Mouse (Mus musculus) cerebellum, postnatal 36 days (tissue): Measurements from ENCODE around the gene Blcap.

ENCODE experiments used
- DNase-seq, 2 experiments: peaks; one replicate each; pipeline ENCODE4 v3.0.0; 2021 to 2022; ENCODE audit warnings: mixed read lengths in 2 of 2

Blcap gene

GRCm38 (mm10) chr2:157559440-157559839, 11.6 kb downstream of the Blcap start:
- no peak for DNase-seq

GRCm38 (mm10) chr2:157558520-157558919, 12.6 kb downstream of the Blcap start:
- no peak for DNase-seq

- DNase-seq: peak; percentile 48 to 56
Observed at GRCm38 (mm10) chr2:157558051-157558450, 13.0 kb downstream of the Blcap start.

DNA sequence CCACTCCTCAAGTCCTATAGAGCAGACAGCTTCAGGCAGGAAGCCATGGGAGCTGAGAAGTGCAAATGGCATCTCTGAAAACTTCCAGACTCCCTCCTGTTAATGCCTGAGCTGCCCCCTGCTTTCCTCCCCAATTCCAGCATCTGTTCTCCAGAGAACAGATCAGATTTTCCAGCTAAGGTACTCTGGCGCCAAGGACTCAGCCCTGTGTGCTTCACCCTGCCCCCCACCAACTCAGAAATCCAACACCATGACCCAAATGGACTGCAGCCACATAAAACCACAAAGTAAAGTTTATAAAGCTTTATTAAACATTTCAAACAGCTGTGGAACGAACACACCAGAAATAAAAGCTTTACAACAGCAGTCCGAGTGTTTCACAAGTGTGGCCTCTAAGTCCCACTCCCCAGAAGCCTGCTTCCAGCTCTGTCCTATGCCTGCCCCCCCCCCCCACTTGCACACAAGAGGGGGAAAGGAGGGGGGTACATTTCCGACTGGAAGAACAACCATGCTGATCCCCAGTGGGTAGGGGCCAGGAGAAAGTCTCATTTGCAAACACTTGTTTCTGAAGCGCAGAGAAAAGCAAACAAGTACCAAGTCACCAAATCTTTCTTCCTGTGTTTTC, 14.9 kb downstream of the Blcap start:
- no peak for DNase-seq

DNA sequence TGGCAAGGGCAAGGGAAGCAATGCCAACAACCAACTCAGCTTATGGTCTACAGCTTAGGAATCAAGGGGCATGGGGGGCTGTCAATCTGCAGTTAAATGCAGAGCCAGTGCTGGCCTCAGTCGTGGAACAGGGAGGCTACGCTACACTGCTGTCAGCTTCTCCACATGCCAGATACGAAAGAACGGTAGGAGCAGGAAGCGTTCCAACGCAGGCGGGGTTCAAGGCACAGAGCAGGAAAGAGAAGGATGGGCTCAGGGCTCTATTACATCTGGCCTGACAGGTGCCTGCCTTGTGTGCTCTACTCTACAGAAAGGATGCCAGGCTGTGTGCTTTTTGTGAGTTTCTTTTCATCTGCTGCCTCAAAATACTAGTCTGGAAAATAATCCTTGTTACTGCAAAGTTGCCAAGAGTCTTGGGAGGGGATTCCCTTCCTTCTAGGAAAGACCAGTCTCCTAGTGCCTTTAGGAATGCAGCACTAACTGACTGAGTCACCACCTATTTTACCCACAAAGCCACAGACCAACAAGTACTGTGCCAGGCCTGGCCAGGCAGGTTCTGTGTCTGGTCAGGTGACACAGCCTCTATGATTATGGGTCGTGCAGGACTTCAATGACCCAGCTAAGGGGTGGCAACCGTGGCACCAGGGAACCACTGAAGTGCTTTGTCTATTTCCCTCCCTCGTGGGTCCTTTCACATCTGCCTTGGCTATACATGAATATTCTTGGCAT, 18.8 kb downstream of the Blcap start:
- no peak for DNase-seq

DNA sequence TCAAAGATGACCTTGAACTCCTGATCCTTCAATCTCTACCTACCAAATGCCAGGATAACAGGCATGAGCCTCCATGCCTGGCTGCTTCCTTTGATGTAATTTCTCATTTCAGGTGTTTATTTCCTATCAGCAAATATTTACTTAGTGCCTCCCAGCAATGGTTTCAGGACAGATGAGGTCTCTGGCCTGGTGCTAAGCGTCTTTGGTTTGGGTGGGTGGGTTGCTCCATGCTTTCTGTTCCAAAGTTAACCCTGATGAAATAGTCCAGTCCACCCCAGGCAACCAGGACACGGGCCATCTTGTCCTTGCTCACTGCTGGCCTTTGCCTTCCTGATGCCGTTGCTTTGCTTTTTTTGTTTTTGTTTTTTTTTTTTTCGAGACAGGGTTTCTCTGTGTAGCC, 20.8 kb downstream of the Blcap start:
- no peak for DNase-seq

- no peak for DNase-seq
Observed at GRCm38 (mm10) chr2:157546686-157547085, 24.4 kb downstream of the Blcap start.

DNA sequence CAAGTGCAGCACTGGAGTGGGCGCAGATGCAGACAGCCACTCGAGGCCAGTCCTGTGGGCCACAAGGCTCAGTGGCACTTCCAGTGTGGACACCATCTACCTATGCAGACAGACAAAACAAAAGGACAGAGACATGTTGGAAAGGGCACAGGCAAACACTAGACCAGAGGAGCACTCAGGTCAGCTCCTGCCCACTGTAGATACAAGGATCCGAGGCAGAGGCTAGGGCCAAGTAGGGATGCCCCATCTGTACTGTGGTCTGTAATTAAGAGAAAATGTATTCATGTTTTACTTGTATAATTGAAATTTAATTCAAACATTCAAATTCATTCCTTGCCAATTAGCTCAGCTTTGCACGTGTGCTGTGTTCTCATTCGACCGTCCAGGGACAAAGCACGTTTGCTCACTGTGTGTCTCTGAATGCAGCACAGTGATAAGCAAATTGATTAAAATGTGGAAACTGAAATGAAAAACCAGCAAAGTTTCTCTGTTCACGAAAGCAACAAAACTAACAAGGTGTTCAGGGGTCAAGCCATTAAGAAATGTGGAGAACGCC, 26.7 kb downstream of the Blcap start:
- no peak for DNase-seq

- no peak for DNase-seq
Observed at GRCm38 (mm10) chr2:157542415-157542814, 28.7 kb downstream of the Blcap start.

- no peak for DNase-seq
Observed at GRCm38 (mm10) chr2:157541631-157542030, 29.4 kb downstream of the Blcap start.

GRCm38 (mm10) chr2:157540953-157541569, 30.0 kb downstream of the Blcap start:
- no peak for DNase-seq

DNA sequence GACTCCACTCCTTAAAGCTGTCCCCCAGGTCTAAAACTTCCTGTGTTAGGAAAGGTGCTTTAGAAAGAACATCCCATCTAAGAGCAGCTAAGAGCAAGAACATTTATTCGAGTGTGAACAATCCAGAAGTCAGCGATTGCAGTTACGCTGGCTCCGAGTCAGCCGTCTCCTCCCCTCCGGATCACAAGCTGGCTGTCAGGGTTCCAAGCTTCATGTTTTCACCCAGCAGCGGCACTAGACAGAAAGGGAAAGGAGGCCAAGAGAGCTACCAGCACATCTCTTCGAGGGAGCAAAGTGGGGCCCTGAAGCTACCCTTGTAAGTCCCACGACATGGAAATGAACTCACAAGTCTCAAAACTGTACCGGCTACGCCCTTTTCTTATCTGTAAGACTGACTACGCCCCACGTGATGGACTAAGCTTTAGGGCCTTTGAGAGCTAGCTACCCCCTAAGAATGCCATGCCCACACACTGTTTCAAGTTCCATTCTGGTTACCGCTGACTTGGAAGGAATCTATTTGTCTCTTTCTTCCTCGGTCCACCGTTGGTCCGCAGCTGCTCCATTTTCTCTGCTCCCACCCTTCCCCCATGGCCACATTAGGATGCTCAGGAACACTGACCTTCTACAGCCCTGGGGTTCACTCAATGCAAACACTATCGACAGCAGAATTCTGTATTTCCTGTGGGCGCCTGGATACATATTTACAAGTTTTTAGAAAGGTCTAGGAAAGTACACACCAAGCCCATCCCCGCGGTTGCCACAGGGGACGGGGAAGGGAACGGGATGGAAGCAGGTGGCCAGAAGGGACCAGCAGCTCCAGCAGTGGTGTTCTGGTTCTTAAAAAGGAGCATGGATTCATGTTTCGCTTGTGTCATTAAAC, 30.8 kb downstream of the Blcap start:
- no peak for DNase-seq

GRCm38 (mm10) chr2:157537118-157537517, 34.0 kb downstream of the Blcap start:
- no peak for DNase-seq

GRCm38 (mm10) chr2:157536476-157537081, 34.5 kb downstream of the Blcap start:
- DNase-seq: peak in 1 of 2 experiments; percentile 12

DNA sequence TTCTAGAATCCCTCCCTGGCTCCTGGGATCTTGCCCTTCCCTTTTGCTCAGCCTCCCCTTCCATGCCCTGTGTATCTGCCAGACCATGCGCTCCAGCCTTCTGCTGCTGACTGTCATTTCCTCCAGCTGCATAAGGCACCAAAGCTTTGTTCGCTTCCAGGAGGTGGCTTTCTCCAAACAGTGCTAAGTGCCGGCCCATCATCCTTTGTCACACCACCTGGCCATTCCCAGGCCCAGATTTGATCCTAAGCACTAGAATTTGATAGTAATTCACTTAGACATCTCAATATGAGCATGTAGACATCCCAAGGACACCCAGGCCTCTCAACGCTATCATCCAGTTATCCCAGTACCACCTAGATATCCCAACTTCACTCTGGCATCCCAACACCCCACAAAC, 36.9 kb downstream of the Blcap start:
- no peak for DNase-seq

DNA sequence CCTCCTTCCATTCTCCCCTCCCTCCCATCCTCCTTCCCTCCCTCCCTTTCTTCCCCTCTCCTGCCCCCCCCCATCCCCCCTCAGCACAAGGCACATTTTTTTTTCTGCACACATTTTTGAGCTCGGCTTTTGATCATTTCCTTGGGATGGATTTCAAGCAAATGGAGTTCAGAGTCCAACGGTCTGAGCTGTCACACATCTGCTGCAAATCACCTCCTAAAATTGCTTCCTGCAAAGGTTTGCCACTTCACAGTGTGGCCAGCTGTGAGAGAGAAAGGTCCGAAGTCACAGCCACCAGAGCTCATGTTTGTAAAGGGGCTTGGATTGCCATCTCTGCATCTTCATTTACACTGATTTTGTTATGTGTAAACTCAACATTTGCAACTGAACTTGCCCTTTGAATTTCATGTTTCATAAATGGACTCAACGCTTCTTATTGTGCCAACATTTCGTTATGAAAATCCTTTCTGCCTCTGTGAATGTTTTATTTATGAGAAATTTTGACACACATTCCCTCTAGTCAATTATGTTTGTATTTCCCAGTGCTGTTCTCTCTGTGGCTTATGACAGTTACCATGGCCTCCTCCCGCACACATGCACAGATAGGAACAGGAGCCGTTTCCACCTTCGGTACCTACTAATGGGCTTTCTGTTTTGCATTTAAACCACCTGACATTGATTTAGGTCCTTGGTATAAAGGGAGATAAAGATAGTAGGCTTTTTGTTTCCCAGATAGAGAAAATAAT, 39.2 kb downstream of the Blcap start:
- no peak for DNase-seq

- DNase-seq: no peak
Observed at GRCm38 (mm10) chr2:157530056-157530955, 40.8 kb downstream of the Blcap start.

- no peak for DNase-seq
Observed at GRCm38 (mm10) chr2:157522556-157522955, 48.5 kb downstream of the Blcap start.

GRCm38 (mm10) chr2:157520496-157520895, 50.6 kb downstream of the Blcap start:
- DNase-seq: no peak

GRCm38 (mm10) chr2:157519452-157519851, 51.6 kb downstream of the Blcap start:
- DNase-seq: no peak

DNA sequence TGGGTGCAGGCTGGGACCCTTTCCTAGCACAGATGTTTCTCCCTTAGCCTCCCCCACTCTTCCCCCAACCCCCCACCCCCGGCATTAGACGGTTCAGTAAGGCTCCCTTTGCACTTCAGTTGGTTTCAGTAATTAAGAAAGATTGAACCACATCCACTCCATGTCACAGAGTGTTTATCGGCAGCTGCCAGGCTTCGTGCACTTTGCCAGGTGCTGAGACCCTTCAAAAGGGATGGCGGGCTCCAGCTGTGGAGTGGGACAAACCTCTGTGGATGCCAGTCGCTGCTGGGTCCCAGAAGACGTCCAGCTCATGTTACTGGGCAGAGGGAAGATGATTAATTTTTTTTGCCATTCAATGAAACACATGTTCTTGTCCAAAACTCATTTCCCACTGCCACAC, 52.6 kb downstream of the Blcap start:
- no peak for DNase-seq
